Mouse (Mus musculus) monocyte, adult 5-6 weeks (primary cell): ENCODE results near the gene Hmgb4. TPM values are rescaled to one million over a fixed set of nuclear protein-coding genes. Genes with fewer than 3 reads are reported as not detected.

Experiments used
- ATAC-seq: fragments of 153-309, 156-312 bp; replicated peaks from 2 replicates; pipeline ENCODE4 v1.8.0; 2017; ENCODE audit warnings: mild to moderate bottlenecking; ENCODE audit not compliant: low TSS enrichment, insufficient number of reproducible peaks, severe bottlenecking, poor library complexity, low FRiP score
- total RNA-seq: library from RNA; stranded (forward); fragments of 200-1000, 200-491, 200-594 nt; gene quantifications from 3 replicates; pipeline ENCODE4 v1.2.3, GENCODE M21; 2017

The Hmgb4 gene
- total RNA-seq = 3.5 TPM in 1 of 3 replicates, not detected in the others

DNA sequence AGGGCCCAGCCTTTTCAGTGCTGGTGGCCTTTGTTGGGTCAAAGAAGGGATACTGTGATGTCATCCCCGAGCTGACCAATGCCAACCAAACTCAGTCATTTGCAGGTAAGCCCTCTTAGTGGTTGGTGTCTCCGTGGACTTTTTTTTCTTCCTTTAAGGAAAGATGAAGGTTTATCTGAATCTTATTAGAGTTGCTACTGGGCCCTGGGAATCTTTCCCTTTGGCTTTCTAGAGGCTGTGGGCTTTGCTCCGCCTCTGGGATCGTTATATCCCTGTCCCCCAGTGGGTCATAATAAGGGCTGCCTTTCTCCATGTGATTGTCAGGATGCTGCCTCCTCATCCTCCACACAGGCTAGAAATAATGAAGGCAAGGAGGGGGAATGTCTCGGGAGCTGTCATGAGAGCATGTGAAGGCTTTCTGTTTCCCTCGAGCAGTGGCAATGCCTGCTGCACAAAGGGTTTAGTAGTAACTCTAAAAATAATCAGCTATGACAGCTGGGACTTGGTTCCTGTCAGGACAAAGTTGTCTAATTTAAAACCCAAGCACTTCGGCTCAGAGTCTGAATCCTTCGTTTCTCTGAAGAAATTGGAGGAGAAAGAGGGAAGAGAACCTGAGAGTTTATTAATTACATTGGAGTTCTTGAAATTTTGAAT is at the start of gene Hmgb4:
TSS of gene Hmgb4 (minus strand) at position 51 of the 654 bp plus-strand sequence.
- no peak for ATAC-seq

DNA sequence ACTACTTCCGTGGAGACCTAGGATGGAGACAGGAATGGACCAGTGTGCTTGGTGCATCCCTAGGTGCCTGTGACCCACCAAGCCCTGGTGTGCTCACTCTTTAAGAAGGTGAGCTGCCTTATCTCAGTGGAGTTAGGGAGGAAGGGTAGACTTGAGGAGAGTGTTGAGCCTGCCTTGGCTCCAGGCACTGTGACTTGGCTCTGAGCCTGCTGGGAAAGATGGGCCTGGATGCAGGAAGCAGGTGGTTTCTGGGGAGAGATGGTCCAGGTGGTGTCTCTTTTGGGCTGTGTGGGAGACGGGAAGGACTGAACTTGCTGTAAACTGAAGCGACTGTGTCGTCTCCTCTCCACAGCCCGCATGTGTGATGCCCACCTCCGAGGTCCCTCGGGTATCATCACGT is 45.3 kb upstream of the Hmgb4 start:
- ATAC-seq = no peak

DNA sequence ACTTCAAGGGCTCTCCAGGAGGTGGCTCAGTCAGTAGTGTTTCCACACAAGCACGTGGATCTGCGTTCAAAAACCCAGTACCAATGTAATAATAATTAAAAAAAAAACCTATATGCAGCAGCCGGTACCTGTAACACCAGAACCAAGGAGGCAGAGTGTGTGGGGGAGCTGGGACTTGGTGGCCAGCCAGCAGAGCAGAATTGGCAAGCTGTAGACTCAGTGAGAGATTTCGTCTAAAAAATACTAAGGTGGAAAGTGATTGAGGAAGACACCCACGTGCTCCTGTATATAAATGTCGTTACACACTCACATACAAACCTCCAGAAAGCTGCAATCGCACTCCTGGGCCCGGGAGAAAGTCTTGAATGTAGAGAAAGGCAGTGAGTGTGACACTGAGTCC is 43.3 kb upstream of the Hmgb4 start:
- no peak for ATAC-seq

DNA sequence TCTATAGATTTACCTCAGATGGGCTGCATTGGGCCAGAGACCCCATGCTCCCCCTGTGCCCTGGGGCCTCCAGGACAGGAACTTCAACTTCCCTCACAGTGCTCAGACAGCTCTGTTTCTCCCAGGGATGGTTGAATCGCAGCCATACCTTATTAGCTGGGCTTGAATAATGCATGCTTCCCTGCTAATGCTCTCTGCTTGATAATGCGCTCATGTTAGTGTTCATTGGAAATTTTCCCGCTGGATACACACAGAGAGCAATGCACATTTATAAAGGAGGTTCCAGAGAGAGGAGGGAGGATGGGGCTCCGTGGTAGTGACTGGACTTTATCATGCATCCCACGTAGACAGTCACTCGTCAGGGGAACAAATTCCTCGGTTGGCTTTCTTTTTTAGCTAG is 27.3 kb upstream of the Hmgb4 start:
- no peak for ATAC-seq

DNA sequence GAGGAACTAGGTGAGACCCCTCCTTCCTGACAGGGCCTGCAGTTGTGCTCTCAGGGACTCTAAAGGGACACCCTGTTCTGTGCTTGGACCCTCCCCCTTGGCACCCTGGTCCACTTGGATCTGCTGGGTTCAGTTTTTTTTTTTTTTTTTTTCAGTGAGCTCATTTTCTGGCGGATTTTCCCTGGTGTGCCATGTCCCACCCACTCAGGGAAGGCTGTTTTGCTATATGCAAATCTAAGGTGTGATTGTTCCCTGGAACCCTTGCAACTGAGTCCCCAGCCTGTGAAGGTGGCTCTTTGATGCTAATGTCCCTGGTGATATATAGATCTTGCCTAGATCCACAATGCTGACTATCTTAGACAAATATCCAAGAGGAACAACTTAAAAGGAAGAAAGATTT is 24.3 kb upstream of the Hmgb4 start:
- ATAC-seq = no peak

DNA sequence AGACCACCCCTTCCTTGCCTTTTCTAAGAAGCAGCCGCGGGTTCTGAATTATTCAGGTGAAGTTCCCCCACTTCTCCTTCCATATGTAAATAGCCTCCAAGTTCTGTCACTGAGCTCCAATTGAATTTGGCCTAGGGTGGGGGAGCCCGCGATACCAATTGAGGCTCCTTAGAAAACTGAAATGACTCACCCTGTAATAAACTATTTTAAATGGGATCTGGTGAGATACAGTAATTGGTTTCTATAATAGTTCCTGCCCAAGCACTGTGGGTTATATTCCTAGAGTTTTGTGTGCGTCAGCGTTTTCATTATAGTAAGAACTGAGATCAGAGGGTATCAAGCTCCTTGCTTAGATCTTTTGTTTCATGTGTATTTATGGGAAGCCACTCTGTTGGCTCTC is 14.8 kb upstream of the Hmgb4 start:
- ATAC-seq = no peak

DNA sequence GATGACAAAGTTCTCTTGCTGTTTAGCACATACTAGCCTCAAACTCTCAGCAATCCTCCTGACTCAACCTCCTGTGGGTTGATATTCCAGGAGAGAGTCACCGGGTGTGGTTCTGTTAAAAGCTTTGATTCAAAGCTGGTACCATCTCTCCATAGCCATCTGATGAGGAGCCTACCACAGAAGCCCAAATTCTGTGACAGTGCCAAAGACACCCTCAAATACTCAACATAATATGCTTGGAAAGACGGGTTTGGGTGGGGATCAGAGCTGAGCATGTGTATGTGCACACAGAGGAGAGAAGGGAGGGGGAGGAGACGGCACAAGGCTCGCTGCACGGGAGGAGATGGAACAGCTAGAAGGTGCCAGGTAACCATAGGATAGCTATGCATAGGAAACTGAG is 14.4 kb upstream of the Hmgb4 start:
- ATAC-seq = no peak

DNA sequence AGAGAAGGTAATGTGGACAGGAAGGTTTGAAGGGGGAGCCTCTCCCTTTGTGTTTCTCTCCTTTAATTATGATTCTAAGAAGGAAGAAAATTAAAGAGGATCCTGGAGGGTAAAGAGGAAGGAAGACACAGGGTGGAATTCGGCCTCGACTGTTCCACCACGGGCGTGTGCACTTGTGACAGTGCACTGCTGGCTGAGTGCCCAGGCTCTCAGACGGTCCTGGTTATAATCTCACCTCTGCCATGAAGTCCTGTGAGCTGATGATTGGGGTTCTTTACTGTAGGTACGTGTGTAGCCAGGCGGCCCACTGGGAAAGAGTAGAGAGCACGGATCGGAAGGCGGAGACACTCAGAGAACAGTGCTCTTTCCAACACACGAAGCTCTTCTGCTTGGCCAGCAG is 12.4 kb upstream of the Hmgb4 start:
- no peak for ATAC-seq

DNA sequence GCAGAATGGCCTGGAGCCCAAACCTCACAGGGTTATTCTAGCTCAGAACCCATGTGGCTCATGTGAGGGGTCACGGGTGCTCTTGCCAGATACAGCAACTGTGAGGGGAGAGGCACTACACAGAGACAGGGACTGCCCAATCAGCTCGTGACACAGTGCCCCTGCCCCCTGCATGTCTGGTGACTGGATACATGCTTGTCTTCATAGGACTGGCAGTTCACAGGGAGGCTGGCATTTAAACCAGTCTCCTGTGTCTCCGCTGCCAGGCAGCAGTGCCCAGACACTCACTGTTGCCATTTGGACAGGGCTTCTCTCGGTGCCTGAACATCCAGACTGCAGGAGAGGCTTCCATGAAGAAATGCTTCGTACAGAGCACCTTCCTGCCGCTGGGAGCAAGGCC is 11.7 kb upstream of the Hmgb4 start:
- no peak for ATAC-seq

DNA sequence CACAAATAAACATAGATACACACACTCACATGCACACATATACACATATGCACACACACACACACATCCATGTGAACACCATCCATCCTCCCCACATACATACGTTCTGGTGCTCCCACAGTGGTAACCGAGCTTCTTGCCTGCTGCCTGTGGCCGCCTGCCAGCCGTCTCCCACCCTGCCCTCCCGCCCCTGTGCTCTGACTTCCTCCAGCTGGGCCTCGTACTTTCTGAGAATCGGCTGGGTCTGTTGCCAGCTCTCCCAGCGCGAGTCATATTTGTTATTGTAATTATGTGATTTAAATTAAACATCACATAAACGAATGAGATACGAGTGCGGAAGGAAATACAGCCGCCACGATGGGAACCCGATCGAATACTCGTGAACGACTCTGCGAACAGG is 10.2 kb upstream of the Hmgb4 start:
- ATAC-seq = no peak

DNA sequence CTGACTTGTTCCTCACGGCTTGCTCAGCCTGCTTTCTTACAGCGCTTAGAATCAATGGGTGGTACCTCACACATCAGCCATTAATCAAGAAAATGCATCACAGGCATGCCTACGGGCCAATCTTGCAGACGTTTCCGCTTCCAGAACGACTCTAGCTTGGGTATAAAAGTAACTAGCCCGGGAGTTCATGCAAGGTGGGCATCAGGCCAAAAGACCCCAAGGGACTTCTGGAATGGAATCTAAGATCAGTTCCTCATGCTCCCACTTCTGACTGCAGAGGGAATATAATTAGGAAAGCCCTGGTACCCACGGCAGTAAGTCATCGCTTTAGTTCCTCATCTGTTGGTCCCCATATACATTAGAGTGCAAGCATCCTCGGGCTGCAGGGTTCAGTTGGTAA is 9.4 kb upstream of the Hmgb4 start:
- no peak for ATAC-seq

DNA sequence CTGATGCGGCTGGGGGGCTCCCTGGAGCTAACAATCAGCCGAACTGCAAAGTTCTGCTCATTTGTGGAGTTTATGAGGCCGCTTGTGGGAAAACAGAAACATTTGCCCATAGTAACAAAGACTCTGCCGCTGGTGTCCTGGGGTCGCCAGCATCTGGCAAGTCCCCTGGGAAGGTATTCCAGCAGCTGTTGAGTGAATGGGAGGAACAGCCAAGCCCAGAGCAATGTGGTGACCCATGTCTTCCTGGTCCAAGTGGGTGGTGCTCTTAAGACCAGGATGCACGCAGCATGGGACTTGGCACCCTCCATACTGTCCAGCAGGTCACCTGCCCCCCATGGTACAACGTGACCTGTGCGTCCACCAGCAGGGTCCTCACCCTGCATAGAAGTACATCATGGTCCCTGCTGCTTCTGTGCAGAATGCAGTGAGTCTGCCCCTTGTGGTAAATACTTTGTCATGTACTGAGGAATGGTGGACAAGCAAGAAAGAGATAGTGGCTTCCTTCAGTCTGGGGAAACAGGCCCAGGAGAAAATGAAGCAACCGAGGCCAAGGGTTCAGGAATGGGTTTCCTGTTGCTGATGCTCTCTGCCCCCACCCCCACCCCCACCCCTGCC is 8.6 kb upstream of the Hmgb4 start:
- ATAC-seq = no peak

DNA sequence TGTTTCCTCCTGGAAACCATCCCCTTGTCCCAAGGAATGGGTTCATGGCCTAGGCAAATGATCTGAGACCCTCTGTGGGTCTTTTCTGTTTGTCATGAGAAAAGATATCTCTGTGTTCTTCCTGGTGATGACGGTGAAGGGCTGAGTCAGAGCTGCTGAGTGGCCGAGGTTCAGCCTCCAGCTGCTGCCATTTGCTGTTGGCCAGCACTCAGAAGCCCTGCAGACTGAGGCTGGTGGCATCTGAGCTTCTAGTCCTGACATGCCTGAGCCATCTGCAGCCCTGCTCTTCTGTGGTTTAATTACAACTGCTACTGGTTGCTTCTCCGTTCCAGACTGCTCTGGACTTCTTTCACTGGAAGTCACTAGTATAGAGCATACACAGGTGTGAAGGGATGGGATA is 4.6 kb upstream of the Hmgb4 start:
- no peak for ATAC-seq

DNA sequence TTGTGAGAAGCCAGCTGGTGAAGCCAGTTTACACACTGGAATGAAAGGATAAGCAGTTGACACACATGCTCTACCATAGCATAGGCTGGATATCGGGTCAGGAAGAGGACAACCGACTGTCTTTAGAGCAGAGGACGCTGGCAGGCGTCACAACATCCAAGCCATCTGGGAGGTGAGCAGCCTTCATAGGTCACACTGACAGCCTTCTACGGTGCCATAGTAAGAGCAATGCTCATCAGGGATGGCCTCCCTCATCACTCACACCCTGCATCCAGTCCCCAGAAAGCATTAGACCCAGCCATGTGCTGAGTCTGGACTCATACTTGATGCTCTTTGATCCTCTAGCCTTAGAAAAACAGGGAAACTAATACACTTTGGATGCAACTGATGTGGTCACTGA is 3.7 kb upstream of the Hmgb4 start:
- no peak for ATAC-seq

DNA sequence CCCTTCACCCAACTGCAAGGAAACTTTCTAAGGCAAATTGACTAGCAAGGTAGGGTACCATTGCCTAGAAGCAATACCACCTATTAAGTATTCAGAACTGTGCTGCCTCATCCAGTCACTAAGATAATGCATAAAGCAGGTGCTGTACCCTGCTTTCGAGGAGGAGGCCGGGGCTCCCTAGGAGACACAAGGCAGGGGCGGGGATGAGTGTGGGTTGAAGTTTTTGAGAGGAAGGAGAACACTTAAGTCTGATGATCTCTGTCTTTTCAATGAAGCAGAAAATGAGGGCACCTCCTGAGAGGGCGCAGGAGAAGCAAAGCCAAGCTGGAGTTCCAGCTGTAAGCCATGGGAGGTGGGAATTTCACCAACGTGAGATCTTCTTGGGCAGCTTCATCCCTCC is 1.5 kb downstream of the Hmgb4 start:
- ATAC-seq = no peak

DNA sequence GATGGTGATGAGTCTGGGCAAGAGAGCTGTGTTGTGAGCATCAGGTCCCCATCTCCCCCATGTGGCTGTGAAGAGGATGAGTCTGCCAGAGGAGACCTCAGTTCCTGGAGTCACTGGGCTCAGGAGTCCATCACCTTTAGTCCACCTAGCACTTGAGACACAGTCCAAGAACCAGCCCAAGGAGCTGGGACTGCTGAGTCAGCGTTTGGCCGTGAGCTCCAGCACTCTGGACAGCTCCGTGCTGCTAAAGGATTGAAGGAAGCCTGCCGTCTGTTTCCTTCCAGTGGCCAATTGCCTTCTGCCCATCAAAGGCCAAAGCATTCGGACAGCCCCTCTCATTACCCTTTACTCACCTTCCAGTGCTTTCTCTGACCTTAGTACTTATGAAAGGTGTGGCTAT is 12.1 kb downstream of the Hmgb4 start:
- ATAC-seq = no peak

DNA sequence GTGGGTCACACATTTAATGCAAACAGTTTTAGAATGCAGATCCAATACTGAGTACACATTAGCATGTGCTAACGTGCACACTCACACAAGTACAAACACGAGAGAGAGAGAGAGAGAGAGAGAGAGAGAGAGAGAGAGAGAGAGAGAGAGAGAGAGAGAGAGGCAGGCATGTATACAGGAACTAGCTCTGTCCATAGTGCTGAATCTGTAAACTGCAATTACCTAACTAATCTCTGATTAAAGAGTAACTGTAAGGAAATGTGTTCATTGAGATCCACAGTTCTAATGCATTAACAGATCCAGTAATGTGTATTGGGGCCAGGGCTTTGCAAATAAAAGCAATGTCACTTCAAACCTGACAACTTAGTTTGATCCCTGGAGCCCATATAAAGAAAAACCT is 15.6 kb downstream of the Hmgb4 start:
- no peak for ATAC-seq

DNA sequence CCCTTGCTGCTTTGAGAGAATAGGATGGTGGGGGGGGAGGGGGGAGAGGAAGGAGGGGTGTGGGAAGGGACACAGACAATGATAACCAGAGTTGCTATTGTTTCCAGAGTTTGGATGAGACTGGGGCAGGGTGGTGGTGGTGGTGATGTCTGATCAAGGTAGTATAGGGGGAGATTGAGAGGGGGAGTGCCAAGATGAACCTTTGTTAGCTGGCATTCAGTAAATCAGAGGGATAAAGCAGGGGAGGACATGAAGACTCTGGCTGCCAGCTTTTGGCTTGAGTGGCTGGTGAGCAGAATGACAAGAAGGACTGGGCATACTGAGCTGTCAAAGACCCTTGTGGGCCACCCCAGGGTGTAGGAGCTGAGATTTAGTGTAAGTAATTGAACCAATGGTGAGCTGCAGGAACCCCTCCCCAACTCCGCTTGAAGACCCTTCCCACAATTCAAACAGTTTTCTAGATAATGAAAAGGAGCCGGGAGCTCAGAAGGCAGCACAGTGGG is 18.9 kb downstream of the Hmgb4 start:
- no peak for ATAC-seq

DNA sequence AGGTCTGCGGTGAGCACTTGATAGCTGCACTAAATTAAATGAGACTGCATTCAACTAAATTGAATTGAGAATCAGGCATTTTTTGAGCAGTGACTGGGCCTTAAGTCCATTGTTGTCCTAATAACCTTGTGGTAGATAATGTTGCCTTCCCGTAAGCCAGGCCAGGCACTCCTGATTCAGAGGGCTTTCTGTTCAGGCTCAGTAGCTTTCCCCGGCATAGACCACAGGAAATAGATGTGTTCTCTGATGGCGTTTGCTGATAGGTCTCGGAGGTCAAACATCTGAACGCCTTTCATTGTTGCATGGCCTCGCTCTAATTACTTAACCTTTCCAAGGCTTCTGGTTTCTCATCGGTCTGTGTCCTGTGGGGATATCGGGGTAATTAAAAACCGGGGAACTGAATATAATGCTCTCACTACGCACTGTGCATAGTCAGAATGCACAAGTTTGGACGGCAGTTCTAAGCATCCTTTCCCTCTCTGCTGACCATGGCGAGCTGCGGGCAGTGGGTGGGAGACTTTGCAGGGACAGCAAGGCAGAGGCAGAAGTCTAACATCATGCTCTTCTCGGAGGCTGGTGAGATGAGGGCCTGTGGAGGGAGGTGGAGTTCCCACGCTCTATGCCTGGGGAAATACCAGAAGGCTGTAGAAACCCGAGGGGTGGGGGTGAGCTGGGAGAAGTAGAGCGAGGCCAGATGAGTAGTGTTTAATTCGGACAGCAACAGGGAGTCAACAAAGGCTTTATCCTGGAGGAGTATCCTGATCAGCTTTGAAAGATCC is 19.5 kb downstream of the Hmgb4 start:
- no peak for ATAC-seq

DNA sequence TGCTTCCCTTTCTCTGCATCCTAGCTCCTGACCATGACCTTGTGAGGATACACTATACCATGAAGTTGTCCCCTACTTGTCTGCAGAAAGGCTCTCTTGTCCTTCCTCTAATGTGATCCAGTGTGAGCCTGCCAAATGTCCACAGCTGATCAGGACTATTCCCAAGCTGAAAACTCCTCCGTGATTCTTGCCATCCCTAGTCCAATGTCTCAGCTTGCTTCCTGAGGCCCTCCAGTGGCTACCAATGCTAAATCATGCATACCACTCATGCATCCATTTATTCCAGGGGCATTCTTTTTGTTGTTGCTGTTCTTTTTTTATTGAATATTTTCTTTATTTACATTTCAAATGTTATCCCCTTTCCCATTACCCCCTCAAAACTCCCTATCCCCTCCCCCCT is 21.6 kb downstream of the Hmgb4 start:
- no peak for ATAC-seq
